Mouse (Mus musculus) liver, embryonic 15.5 days (tissue): ENCODE results near the gene Rfx2. TPM values are rescaled to one million over a fixed set of nuclear protein-coding genes. Genes with fewer than 3 reads are reported as not detected.

ENCODE experiments used
- ATAC-seq: fragments of 200-750 bp; cut with Nextera tagmentation; 2 replicates; pipeline ENCODE4 v1.8.0; 2017; ENCODE audit warnings: moderate number of reproducible peaks, mild to moderate bottlenecking, moderate library complexity; ENCODE audit not compliant: insufficient read depth
- H3K27ac ChIP-seq: fragments of 300-500 bp; sonication (generic); replicated peaks from 2 replicates; pipeline ENCODE4 v1.5.1; 2015; ENCODE audit warnings: mild to moderate bottlenecking, inconsistent platforms
- H3K27me3 ChIP-seq: fragments of 300-500 bp; sonication (generic); 2 replicates; pipeline ENCODE4 v1.6.1; 2015; ENCODE audit warnings: mild to moderate bottlenecking, inconsistent platforms
- H3K36me3 ChIP-seq: fragments of 300-500 bp; sonication (generic); replicated peaks from 2 replicates; pipeline ENCODE4 v1.6.1; 2015; ENCODE audit warnings: moderate library complexity, mild to moderate bottlenecking, inconsistent platforms
- H3K4me1 ChIP-seq: fragments of 300-500 bp; sonication (generic); replicated peaks from 2 replicates; pipeline ENCODE4 v1.6.1; 2015; ENCODE audit warnings: inconsistent platforms
- H3K4me2 ChIP-seq: fragments of 300-500 bp; sonication (generic); 2 replicates; pipeline ENCODE4 v1.6.1; 2015; ENCODE audit warnings: moderate library complexity, mild to moderate bottlenecking, inconsistent platforms
- H3K4me3 ChIP-seq: fragments of 300-500 bp; sonication (generic); replicated peaks from 2 replicates; pipeline ENCODE4 v1.5.1; 2015; ENCODE audit warnings: mild to moderate bottlenecking, inconsistent platforms
- H3K9ac ChIP-seq: fragments of 300-500 bp; sonication (generic); 2 replicates; pipeline ENCODE4 v1.6.1; 2015; ENCODE audit warnings: moderate library complexity, mild to moderate bottlenecking, inconsistent platforms
- H3K9me3 ChIP-seq: fragments of 300-500 bp; sonication (generic); replicated peaks from 2 replicates; pipeline ENCODE4 v1.6.1; 2016; ENCODE audit warnings: inconsistent platforms
- WGBS: fragments of 180-500 bp; shearing (Covaris S2); methylation state at CpG from one replicate; pipeline ENCODE4 v1.1.7; 2015; ENCODE audit warnings: mixed read lengths; ENCODE audit not compliant: insufficient replicate concordance; 5-methylcytosine and 5-hydroxymethylcytosine counted together
- polyA plus RNA-seq: library from polyadenylated mRNA; unstranded; fragments of >200 nt; fragmentation: Nextera tagmentation; extraction: Ambion mirVana; gene quantifications from 2 replicates; pipeline ENCODE4 v1.2.1, GENCODE M21; 2015

Rfx2 gene
- polyA plus RNA-seq, 1 experiment from 2014 or later: 11.9 TPM

DNA sequence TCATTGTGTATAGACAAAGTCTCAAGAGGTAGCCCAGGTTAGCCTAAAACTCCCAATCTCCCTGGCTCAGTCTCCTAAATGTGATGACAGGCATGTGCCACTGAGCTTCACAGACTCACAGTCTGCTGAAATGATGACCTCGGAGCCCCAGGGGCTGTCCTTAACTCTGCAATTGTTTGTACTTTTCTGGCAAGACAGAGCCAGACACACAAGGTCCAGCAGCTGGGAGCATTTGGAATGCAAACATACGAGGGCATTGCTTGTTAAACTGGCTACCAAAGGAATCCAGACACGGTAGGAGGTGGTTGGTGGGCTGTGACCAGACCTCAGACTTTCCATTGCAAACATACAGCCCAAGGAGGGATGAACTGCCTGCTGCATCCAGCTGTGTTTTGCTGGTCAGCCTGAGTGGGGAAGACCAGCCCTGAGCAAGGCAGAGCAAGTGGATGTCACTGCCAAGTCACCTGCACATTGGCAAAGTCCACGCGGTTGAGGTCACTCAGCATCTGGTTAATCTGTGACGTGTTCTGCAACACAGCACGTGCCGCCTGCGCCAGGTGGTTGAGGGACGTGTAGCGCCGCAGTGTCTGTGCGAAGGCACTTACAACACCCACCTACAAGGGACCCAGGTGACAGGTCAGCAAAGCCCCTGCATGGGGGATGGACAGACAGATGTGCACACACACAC, 50.4 kb downstream of the Rfx2 start:
- H3K4me3 ChIP-seq: no peak overlapping the region
- H3K9me3 ChIP-seq: peaks cover 4% of the 10 kb centered on the region; the same call in 1 of the 2 replicates
- ATAC-seq: 0 out of 2 replicates have a peak, but pooled peaks have one; percentile 13
- no peak overlapping the region for H3K27ac ChIP-seq
- H3K4me2 ChIP-seq: no peak overlapping the region
- H3K4me1 ChIP-seq: peaks cover 10% of the 10 kb centered on the region; the same call in 1 of the 2 replicates
- peaks cover 88% of the 10 kb centered on the region for H3K36me3 ChIP-seq
- H3K27me3 ChIP-seq: no peaks in the 10 kb centered on the region
- H3K9ac ChIP-seq: no peak overlapping the region
- WGBS: 85% methylated on average over 13 of the region's 13 CpGs

DNA sequence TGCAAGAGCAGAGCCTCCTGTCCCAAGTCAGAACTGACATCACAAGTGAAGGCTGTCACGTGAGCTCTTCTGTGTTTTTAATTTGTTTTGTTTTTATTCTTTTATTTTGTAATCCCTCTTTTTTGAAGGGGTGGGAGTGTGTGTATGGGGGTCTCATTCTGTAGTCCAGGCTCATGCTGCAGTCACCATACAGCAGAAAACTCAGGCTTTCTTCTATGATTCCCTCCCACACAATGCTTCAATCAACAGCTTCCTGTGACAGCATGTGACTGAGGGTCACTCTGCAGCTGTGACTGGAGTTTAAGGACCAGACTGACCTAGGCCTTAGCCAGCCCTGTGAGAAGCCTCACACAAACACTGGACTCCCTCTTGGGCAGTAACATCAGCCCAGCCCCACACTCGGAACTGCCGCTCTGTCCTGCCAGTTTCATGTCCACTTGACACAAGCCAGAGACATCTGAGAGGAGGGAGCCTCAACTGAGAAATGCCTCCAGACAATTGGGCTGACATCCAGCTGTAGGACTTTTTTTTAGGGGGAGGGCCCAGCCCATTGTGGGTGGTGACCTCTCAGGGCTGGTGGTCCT, 51.9 kb downstream of the Rfx2 start:
- H3K9me3 ChIP-seq: peaks cover 4% of the 10 kb centered on the region; the same call in 1 of the 2 replicates
- no peak for ATAC-seq
- H3K9ac ChIP-seq: no peak overlapping the region
- H3K27me3 ChIP-seq: no peaks in the 10 kb centered on the region
- no peak overlapping the region for H3K4me3 ChIP-seq
- H3K27ac ChIP-seq: no peak overlapping the region
- WGBS: 77% methylated on average over 3 of the region's 3 CpGs
- H3K4me1 ChIP-seq: peaks cover 10% of the 10 kb centered on the region; the same call in 1 of the 2 replicates
- H3K4me2 ChIP-seq: no peak overlapping the region
- peaks cover 74% of the 10 kb centered on the region for H3K36me3 ChIP-seq

DNA sequence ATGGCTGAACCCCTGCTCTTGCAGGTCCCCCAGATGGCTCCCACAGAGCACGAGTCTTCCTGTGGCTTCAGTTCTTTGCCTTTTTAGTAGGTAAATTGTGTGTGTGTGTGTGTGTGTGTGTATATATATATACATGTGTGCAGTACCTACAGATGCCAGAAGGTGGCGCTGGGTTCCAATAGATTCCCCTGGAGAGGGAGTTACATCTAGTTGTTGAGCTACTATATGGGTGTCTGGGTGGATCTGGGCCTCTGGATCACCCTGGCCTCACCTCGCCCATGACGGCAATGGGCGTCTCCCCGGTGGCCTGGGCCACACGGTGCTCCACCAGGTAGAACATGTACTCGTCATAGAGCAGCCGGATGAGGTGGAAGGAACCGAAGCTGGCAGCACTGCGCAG, 53.2 kb downstream of the Rfx2 start:
- WGBS: 86% methylated on average over 11 of the region's 11 CpGs

DNA sequence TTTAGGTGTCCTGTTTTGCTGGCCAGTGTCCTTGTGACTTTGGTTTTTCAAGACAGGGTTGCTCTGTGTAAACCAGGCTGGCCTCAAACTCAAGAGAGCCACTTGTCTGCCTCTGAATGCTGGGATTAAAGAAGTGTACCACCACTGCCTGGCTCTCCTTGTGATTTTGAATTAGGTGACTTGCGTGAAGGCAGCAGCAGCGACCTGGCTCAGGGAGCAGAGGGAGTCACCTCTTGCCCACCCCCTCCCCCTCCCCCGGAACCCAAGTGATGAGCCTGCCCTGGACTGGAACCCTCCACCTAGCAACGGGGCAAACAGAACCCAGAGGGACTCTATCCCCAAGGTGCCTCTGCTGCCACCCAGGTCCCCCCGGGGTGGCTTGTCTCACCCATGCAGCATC, 60.9 kb downstream of the Rfx2 start, which contains the start of gene Prr22:
Gene Prr22 (plus strand): TSS at position 301 of the 400 bp plus-strand sequence.
- ATAC-seq: no peak
- 77% methylated on average over 5 of the region's 5 CpGs for WGBS
- no peak within 1 kb of the TSS for H3K27ac ChIP-seq
- H3K36me3 ChIP-seq: peaks cover 39% of the 10 kb centered on the region
- H3K4me3 ChIP-seq: no peak within 1 kb of the TSS
- no peak within 1 kb of the TSS for H3K9ac ChIP-seq
- H3K27me3 ChIP-seq: no peaks in the 10 kb centered on the region
- peaks cover 20% of the 10 kb centered on the region for H3K4me1 ChIP-seq
- H3K4me2 ChIP-seq: no peak within 1 kb of the TSS
- H3K9me3 ChIP-seq: no peaks in the 10 kb centered on the region

More for the DNA sequence above, 53.2 kb downstream of the Rfx2 start:
- no peak for ATAC-seq
- no peak overlapping the region for H3K4me3 ChIP-seq
- H3K27ac ChIP-seq: no peak overlapping the region
- no peak overlapping the region for H3K4me2 ChIP-seq
- peaks cover 23% of the 10 kb centered on the region for H3K4me1 ChIP-seq
- peaks cover 4% of the 10 kb centered on the region; the same call in 1 of the 2 replicates for H3K9me3 ChIP-seq
- H3K9ac ChIP-seq: no peak overlapping the region
- H3K36me3 ChIP-seq: peaks cover 62% of the 10 kb centered on the region
- no peaks in the 10 kb centered on the region for H3K27me3 ChIP-seq

DNA sequence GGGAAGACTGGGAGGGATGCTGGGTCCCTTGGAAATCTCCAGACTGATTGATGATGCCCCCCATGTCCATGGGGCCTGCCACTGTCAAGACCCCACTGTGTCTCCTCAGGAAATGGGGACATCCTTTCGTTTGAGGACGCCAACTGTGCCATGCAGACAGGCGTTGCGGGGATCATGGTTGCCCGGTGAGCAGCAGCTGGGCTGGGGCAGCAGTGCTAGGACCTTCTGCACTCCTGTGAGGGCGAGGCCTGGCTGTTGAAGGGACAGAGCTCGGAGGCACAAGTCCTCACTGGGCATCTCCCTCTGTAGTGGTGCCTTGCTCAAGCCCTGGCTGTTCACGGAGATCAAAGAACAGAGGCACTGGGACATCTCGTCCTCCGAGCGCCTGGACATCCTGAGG, 61.9 kb downstream of the Rfx2 start:
- Histone ChIP-seq H3K9me3 (no peaks in the 10 kb centered on the region), H3K27me3 (no peaks in the 10 kb centered on the region), H3K4me1 (peaks cover 24% of the 10 kb centered on the region), H3K36me3 (peaks cover 39% of the 10 kb centered on the region), H3K4me2 (no peak overlapping the region), H3K4me3 (no peak overlapping the region), H3K9ac (no peak overlapping the region), H3K27ac (no peak overlapping the region)
- 83% methylated on average over 11 of the region's 11 CpGs for WGBS
- ATAC-seq: no peak

DNA sequence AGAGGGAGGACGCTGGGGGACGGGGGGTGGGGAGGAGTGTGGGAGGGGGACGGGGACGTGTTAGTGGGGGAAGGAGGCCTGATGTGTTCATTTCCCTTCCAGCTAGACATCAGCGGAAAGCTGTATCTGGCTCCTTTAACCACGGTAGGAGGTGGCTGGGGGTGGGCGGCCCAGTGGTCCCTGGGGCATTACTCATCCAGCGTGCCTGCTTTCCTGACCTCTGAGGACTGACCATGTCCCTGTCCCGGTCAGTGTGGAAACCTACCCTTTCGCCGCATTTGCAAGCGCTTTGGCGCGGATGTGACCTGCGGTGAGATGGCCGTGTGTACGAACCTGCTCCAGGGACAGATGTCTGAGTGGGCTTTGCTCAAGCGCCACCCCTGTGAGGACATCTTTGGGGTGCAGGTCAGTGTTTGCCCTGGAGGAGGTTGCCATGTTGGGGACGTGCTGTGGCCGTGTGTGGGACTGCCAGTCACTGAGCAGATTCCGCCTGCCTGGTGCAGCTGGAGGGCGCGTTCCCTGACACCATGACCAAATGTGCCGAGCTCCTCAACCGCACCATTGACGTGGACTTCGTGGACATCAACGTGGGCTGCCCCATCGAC, 63.2 kb downstream of the Rfx2 start:
- H3K4me1 ChIP-seq: peaks cover 24% of the 10 kb centered on the region
- no peak overlapping the region for H3K27ac ChIP-seq
- no peaks in the 10 kb centered on the region for H3K9me3 ChIP-seq
- ATAC-seq: no peak
- H3K4me3 ChIP-seq: no peak overlapping the region
- peaks cover 39% of the 10 kb centered on the region for H3K36me3 ChIP-seq
- no peak overlapping the region for H3K4me2 ChIP-seq
- no peaks in the 10 kb centered on the region for H3K27me3 ChIP-seq
- H3K9ac ChIP-seq: no peak overlapping the region
- WGBS: 87% methylated on average over 29 of the region's 29 CpGs

DNA sequence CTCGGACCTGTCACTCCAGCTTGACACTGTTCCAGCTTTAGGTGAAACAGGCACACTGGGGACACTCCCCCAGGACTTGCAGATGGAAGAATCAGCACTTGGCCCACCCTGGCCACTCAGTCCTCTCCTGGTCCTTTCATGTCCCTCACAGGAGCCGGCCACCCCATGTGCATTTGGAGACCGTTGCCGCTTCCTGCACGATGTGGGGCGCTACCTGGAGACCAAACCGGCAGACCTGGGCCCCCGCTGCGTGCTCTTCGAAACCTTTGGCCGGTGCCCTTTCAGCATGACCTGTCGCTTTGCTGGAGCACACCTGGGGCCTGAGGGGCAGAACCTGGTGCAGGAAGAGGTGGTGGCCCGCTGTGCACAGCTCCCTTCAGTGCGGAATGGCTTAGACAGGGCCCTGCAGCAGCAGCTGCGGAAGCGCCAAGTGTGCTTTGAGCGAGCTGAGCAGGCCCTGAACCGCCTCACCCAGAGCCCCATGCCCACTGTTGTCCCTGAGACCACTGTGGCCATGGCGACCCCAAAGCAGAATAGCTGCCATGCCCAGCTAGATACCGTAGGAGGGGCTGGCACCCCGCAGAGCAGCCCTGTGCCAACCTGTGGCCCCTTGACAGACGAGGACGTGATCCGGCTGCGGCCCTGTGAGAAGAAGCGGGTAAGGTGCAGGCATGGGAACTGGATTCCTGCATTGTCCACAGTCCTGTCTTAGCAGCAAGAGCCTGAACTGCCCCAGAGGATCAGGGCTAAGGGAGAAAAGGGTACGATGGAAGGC, 64.0 kb downstream of the Rfx2 start:
- ATAC-seq: no peak
- Histone ChIP-seq H3K36me3 (peaks cover 39% of the 10 kb centered on the region), H3K27ac (no peak overlapping the region), H3K4me3 (no peak overlapping the region), H3K4me2 (no peak overlapping the region), H3K9ac (no peak overlapping the region), H3K27me3 (no peaks in the 10 kb centered on the region), H3K4me1 (peaks cover 31% of the 10 kb centered on the region), H3K9me3 (no peaks in the 10 kb centered on the region)
- WGBS: 88% methylated on average over 27 of the region's 27 CpGs

DNA sequence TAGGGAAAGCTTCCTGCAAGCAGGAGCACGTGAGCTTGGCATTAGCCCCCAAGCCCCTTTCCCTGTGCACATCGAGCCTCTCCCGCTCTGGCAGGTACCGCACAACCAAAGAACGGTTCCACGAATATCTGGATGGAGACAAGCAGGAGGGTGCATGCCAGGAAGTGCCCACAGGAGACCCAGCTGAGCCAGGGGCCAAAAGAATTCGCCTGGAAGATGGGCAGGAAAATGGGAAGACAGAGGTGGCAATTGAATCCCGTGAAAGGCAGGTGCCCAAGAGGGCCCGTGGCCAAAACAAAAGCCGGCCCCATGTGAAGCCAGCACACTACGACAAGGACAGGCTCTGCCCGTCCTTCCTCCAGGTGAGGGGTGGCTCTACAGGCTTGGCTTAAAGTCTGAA, 65.4 kb downstream of the Rfx2 start:
- Histone ChIP-seq H3K36me3 (peaks cover 35% of the 10 kb centered on the region), H3K27me3 (peaks cover 2% of the 10 kb centered on the region; the same call in 1 of the 2 replicates), H3K9me3 (no peaks in the 10 kb centered on the region), H3K9ac (peak overlapping the region; percentile 85), H3K4me3 (peak overlapping the region; percentile 80), H3K27ac (peak overlapping the region; percentile 96), H3K4me2 (peak overlapping the region; percentile 96), H3K4me1 (peaks cover 45% of the 10 kb centered on the region)
- 39% methylated on average over 12 of the region's 12 CpGs for WGBS
- ATAC-seq: no peak

DNA sequence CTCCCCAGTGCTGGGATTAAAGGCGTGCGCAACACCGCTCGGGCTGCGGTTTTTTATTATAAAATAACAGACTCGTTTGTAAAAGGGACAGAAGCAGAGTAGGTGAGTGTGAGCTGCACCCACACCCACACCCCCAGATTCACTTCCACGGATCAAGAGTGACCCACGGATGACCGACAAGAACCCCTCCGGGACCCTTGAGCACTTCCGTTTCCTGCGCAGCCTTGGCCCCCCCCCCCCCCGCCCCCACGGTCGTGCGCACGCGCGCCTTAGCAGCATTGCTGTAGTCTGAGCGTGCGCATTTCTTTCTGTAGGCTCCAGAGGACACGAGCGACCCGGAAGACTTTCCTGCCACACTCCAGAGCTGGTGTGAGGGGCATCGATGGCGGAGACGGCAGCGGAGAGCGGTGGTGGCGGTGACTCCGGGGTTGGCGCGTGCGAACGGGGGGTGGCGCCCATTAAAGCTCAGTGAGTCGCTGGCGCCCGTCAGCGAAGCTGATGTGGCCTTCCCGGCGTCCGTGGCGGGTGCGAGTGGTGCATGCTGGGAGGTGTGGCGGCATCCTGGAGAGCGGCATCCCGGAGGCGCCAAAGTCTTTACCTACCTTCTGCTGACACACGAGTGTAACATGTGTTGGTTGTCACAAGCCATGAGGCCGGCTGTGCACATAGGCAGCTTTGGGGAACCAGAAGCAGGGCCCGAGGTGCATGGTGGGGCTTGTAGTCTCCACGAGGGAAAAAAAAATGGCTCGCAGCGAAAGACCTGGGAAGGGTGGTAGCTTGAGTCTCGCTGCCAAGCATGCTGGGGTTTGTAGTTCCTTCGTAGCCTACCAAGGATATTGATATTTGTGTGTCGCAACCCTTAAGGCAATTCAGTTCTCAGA, 66.1 kb downstream of the Rfx2 start, which contains the start of gene Dus3l:
Gene Dus3l (plus strand): TSS at position 284 of the 881 bp plus-strand sequence.
- peak; percentile 72 for ATAC-seq
- H3K9ac ChIP-seq: peak within 1 kb of the TSS; percentile 85
- under 1% methylated on average over 58 of the region's 58 CpGs for WGBS
- peak within 1 kb of the TSS; percentile 96 for H3K4me2 ChIP-seq
- peaks cover 7% of the 10 kb centered on the region; the same call in 1 of the 2 replicates for H3K27me3 ChIP-seq
- H3K36me3 ChIP-seq: peaks cover 32% of the 10 kb centered on the region
- H3K9me3 ChIP-seq: no peaks in the 10 kb centered on the region
- H3K4me1 ChIP-seq: peaks cover 52% of the 10 kb centered on the region
- H3K4me3 ChIP-seq: peak within 1 kb of the TSS; percentile 80
- H3K27ac ChIP-seq: peak within 1 kb of the TSS; percentile 96

DNA sequence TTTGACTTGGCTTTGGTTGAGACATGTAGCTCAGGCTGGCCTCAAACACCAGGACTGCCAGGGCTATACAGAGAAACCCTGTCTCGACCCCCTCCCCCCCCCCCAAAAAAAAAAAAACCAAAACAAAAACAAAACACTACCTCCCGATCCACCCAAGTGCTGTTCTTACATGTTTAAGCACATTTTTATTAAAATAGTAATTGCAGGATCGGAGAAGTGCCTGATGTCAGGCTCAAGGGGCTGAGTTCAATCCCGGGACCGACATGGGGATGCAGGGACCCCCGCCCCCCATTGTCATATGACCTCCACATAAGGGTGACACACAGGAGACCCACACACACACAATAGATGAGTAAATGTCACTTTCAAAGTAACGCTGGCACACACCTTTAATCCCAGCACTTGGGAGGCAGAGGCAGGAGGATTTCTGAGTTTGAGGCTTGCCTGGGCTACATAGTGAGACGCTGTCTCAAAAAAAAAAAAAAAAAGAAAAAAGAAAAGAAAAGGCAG, 67.0 kb downstream of the Rfx2 start:
- peaks cover 61% of the 10 kb centered on the region for H3K4me1 ChIP-seq

More for the DNA sequence above, 67.0 kb downstream of the Rfx2 start:
- Histone ChIP-seq H3K4me2 (peak overlapping the region; percentile 96), H3K9ac (no peak overlapping the region; the same call in 1 of the 2 replicates), H3K9me3 (no peaks in the 10 kb centered on the region), H3K36me3 (peaks cover 23% of the 10 kb centered on the region), H3K27ac (peak overlapping the region; percentile 96), H3K27me3 (peaks cover 13% of the 10 kb centered on the region), H3K4me3 (peak overlapping the region; percentile 80)
- ATAC-seq: no peak
- WGBS: 57% methylated on average over 8 of the region's 8 CpGs
